Mouse (Mus musculus) testis, adult 2 months (tissue): ENCODE results near the gene Gm19402.

Experiments used
- CTCF ChIP-seq: fragments of 200-500 bp; IDR thresholded peaks from 2 replicates; pipeline ENCODE4 v1.5.1; 2012; ENCODE audit warnings: low read depth, mild to moderate bottlenecking, inconsistent platforms, low read length, moderate library complexity; ENCODE audit not compliant: control insufficient read depth, insufficient read depth, insufficient replicate concordance
- POLR2A ChIP-seq: fragments of 200-500 bp; IDR thresholded peaks from 2 replicates; pipeline ENCODE4 v1.6.1; 2012; ENCODE audit warnings: low read depth, mild to moderate bottlenecking, inconsistent platforms, low read length, moderate library complexity; ENCODE audit not compliant: control insufficient read depth

- TF ChIP-seq CTCF (no peak), POLR2A (no peak)
Measured at GRCm38 (mm10) chr10:77738929-77739328, 48.4 kb upstream of the Gm19402 start.
